Mouse (Mus musculus): Measurements from ENCODE around the gene Amer3.
"Not testable (repeated sequence)": the region's sequence is repeated elsewhere in the genome, so short reads cannot be mapped to it uniquely, and the experiment has no call there.

The Amer3 gene

GRCm38 (mm10) chr1:34601323-34602047 lies 22.0 kb downstream of the Amer3 start:
- no peak for DNase-seq (ENCODE audit: low spot score in 2 of 2)

GRCm38 (mm10) chr1:34602363-34602762 lies 22.9 kb downstream of the Amer3 start:
- peak in 1 of 2 experiments; percentile 64 for DNase-seq (ENCODE audit: low spot score in 2 of 2)

DNA sequence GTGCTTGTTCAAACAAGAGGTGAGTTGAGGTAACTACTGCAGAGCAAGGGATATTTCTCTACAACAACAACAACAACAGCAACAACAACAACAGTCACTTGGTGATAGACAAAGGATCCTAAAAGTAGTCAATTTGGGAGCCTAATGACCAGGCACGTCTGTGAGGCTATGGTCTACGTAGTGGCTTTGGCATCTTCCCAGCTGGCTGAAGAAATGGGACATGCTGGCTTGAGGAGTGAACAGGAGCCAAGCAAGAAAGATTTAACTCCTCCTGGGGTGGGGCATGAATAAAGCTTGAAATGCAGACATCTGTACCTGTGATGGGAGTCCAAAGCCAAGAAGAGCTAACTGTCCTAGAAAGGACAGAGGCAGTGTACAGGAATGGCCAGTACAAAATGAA lies 34.3 kb downstream of the Amer3 start:
- no peak for DNase-seq (ENCODE audit: low spot score in 2 of 2)

GRCm38 (mm10) chr1:34620116-34620515 lies 40.7 kb downstream of the Amer3 start:
- not testable (repeated sequence) for DNase-seq (ENCODE audit: low spot score in 2 of 2)

GRCm38 (mm10) chr1:34620761-34621160 lies 41.3 kb downstream of the Amer3 start:
- DNase-seq (ENCODE audit: low spot score in 2 of 2) = not testable (repeated sequence)

GRCm38 (mm10) chr1:34635711-34636110 lies 56.3 kb downstream of the Amer3 start:
- no peak for DNase-seq (ENCODE audit: low spot score in 2 of 2)

Data from left cerebral cortex, adult 9 months (tissue).